Mouse (Mus musculus) c-Kit-positive CD71-positive TER-119-negative erythroid progenitor cells, embryonic 14.5 days (primary cell): Measurements from ENCODE around the gene Fcgr2b.
"Not testable (repeated sequence)": the region's sequence is repeated elsewhere in the genome, so short reads cannot be mapped to it uniquely, and the experiment has no call there.

ENCODE experiments used
- DNase-seq: peaks from one replicate; pipeline ENCODE4 v3.0.0-alpha.2; 2013; ENCODE audit warnings: low read depth

Gene Fcgr2b

DNA sequence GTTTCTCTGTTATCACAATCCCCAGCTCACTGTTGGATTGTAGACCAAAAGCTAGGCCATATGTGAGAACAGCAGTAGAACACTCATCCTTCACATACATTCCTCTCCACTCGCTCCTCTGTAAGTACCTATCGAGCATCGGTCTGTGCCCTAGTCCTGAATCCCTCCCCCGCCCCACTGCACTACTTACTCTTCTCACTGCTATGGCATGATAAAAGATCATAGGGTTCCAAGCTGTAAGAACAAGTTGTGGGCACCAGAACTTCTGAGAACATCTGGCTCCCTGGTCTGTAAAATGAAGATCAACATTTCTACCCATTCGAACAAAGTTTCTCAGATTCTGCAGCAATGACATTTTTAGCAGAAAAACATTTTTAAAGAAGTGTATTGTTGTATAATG is at the start of gene Fcgr2b:
Fcgr2b (minus strand) TSS at position 101 of the 400 bp plus-strand sequence.
- DNase-seq: no peak

DNA sequence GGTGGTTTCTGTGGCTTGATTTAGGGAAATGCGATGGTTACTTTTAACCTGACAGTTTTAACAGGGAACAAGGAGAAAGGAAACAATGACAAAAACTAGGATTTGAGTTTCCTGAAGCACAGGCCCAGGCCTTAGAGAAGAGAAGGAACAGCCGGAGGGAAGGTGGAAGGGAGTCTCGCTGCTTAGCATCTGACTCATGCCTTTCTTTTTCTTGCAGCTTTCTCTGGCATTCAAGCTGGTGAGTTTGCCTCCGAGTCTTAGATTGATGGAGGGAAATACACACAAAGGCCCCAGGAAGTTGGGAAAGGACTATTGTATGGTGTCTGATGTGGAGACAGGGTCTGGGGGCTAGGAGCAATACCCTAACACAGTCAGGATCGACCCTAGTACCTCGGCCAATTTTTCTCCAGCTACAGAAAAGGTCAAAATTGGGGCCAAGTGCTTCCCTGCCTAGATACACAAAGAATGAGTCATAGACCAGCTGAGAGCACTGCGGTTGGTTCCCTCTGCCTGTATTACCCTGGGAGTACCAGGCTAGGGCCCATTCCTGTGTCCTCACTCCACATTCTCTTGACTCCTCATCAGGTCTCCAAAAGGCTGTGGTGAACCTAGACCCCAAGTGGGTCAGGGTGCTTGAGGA is 43.1 kb upstream of the Fcgr2b start:
- no peak for DNase-seq

DNA sequence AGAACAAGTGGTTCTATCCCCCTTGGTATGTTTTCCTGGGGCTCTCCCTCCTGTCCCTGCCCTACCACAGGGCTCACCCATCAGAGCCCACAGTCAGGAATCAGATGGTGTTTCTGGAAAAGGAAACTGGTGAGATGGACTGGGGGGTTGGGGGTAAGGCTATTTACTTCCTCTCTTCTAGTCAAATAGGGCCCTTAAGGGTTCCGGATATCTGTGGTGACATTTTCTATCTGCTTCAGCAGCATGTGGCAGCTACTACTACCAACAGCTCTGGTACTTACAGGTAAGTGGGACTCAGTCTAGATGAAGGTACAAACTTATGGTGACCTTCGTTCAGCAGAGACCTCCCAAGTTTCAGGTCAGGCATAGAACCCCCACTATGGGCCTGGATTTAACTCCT is 42.4 kb upstream of the Fcgr2b start, which contains the start of gene Fcgr4:
Fcgr4 (plus strand) TSS at position 184 of the 400 bp plus-strand sequence.
- no peak for DNase-seq

GRCm38 (mm10) chr1:171017468-171018158 is 41.3 kb upstream of the Fcgr2b start:
- DNase-seq: no peak

- no peak for DNase-seq
Measured at GRCm38 (mm10) chr1:171016676-171017356, 40.5 kb upstream of the Fcgr2b start.

DNA sequence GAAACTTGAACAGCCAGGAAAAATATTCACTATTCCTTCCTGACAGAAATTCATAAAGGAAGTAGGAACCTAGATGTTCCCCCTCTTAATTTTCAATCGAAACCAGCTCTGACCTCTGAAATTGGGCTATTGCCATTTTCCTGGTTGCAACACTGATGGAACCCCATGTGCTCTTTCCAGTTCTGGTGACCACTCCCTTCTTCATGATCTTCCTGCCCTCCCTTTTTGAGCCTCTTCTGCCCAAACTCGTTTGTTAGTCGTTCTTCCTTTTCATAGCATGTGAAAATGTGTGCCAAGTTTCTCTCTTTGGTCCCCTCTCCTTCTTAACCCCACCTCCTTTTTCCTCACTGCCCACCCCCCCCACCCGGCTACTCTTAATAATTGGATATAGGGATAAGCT is 35.4 kb upstream of the Fcgr2b start:
- no peak for DNase-seq

- no peak for DNase-seq
Measured at GRCm38 (mm10) chr1:171006905-171007304, 30.6 kb upstream of the Fcgr2b start.

DNA sequence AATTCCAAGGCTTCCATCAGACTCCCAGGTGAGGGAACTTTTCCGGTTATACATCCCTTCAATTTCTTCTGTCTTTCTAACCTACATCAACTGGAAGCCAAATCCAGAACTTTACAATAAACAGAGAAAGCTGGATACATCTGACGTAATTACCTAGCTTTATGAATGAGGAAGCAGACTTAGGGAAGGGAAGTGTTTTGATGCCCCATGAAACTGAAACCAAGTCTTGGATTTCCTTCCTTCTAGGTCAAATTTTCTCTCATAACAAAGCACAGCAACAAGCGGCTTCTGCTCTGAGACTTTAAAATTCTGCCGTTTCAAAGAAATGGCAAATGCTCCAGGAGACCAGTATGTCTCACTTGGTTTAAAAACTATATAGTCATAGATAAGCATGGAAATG is 30.0 kb upstream of the Fcgr2b start:
- no peak for DNase-seq

- no peak for DNase-seq
Measured at GRCm38 (mm10) chr1:171005586-171005985, 29.2 kb upstream of the Fcgr2b start.

DNA sequence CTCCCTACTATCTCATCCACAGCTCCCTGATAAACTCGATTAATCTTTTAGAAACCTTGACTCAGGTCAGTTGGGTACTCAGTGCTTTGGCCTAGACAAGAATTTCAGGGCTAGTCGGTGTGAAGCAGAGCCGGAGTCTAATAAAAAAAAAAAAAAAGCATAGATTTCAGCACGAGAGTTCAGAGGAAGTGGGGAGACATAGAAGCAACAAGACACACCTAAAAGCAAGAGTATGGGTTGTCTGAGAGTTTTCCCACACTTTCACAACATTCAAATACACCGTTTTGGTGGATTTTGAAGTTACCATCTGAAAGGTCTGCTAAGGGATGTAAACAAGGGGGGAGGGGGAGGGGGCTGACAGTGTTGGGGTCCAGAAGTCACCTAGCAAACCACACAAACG is 28.7 kb upstream of the Fcgr2b start:
- no peak for DNase-seq

GRCm38 (mm10) chr1:170999811-171000210 is 23.5 kb upstream of the Fcgr2b start:
- DNase-seq: no peak

- no peak for DNase-seq
Measured at GRCm38 (mm10) chr1:170997756-170998655, 21.7 kb upstream of the Fcgr2b start.

DNA sequence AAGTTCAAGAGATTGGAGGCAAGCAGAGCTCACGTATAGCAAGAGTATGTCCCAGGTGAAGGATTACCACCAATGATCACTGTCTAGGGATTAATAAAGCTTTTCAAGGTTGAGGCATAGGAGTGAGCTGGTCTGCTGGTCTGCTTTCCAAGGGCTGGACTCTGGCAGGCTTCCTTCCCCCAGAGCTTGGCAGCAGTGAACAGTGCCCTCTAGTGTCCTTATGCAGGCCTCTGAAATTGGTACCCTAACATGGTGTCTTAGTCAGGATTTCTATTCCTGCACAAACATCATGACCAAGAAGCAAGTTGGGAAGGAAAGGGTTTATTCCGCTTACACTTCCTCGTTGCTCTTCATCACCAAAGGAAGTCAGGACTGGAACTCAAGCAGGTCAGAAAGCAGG is 20.4 kb upstream of the Fcgr2b start:
- DNase-seq: peak; percentile 50

- DNase-seq: no peak
Measured at GRCm38 (mm10) chr1:170996034-170996433, 19.7 kb upstream of the Fcgr2b start.

- DNase-seq: peak; percentile 34
Measured at GRCm38 (mm10) chr1:170992550-170992949, 16.2 kb upstream of the Fcgr2b start.

DNA sequence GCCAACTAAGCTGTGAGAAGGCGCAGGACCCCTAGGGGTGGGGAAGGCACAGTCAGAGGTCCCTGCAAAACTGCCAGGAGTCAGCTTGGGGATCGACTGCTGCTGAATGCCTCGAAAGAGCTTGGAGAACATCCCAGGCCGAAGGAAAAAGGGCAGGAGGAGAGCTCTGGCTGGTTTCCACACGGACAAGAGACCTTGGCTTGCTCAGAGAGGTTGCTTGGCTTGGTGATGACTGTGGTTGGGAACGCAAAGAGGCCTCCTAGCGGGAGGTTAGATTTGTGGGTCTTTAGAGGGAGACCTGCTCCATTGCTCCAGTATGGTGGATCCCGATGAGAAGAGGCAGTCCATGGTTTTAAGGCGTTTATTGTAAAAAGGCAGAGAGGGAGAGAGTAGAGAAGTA is 13.3 kb upstream of the Fcgr2b start:
- DNase-seq: no peak

DNA sequence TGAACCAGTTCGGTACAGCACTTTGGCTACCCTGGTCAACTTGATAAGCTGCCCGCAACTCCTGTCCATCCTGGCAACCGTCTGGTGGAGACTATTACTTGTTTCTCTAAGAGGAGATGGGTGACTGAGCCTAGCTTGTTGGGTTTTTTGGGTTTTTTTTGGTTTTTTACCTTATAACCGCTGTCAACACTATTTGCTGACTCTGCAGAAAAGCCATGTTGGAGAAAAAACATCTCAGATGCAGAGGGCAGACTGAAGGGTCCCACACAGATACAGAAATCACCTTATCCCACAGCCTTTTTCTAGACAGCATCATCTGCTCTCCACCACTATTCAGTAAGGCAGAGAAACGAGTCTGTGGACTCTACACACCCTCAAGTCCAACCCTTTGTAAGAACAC is 9.5 kb upstream of the Fcgr2b start:
- no peak for DNase-seq

DNA sequence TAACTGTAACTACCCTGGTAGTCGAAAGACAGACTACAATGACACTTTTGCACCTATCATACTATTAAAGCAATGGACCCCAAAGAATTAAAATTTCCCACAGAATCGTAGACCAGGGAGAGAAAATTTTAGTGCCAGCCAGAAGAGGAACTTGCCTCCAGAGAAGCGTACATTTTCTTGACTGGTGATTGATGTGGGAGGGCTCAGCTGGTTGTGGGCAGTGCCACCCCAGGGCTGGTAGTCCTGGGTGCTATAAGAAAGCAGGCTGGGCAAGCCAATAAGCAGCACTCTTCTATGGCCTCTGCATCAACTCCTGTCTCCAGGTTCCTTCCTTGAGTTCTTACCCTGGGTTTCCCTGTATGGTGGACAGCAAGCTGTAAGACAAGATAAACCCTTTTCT is 8.7 kb upstream of the Fcgr2b start:
- DNase-seq: no peak

GRCm38 (mm10) chr1:170983066-170983465 is 6.7 kb upstream of the Fcgr2b start:
- no peak for DNase-seq

- no peak for DNase-seq
Measured at GRCm38 (mm10) chr1:170982301-170982700, 6.0 kb upstream of the Fcgr2b start.

GRCm38 (mm10) chr1:170981679-170982078 is 5.3 kb upstream of the Fcgr2b start:
- DNase-seq: not testable (repeated sequence)

DNA sequence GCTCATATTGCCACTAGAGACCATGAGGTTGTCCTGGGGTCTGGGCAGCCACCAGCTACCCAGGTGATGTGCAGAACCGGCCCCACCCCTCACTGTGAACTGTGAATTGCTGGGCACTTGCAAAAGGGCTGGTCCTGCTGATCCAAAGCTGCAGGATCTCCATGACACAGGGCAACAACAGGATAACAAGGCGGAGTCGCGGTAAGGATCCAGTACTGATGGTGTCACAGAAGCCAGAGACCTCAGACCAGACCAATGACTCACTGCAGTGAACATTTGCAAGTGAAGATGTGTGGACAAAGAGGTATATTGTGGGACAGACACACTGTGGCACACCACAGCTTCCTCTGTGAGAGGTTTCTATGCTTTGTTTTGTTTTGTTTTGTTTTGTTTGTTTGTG is 2.3 kb upstream of the Fcgr2b start:
- no peak for DNase-seq
